Mouse (Mus musculus): ENCODE data around the gene Parp1. TPM values are rescaled to one million over a fixed set of nuclear protein-coding genes. Genes with fewer than 3 reads are reported as not detected.

The Parp1 gene
- 233 to 273 TPM (median 242 TPM) in 4 replicates for total RNA-seq (2023)

GRCm38 (mm10) chr1:180568761-180569452 is at the start of gene Parp1:
Gene Parp1, plus strand, starts transcription at chr1:180568924.

DNA sequence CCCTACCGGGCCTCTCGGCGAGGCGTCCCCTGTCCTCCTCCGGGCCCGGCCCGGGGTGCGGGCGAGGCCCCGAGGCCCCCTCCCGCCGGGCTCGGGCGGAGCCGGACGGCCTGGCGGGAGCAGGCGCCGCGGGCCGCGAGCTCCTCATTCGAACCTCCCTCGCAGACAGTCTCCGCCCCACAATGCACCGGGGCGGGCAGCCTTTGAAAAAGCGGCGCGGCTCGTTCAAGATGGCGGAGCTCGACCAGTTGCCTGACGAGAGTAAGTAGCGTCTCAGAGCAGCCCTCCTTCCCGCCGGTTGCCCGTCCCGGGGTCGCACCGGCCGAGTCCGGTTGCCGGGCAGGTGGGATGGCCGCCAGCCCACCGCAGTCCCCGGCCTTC is 72.4 kb downstream of the Parp1 start, which contains the start of gene Lin9:
Gene Lin9 (plus strand): TSS at position 14 of the 381 bp plus-strand sequence.

Other genes with a start within 250 kb of the Parp1 start
- 121 to 129 TPM (median 127 TPM) in 4 replicates for gene Itpkb, start 238.4 kb upstream of the Parp1 start, total RNA-seq (2023)
- 2.9 to 4.8 TPM (median 3.4 TPM) in 4 replicates for gene Stum, start 85.4 kb upstream of the Parp1 start, total RNA-seq (2023)
- gene Lin9, start 72.2 kb downstream of the Parp1 start, total RNA-seq (2023): 10.9 to 13.7 TPM (median 11.7 TPM) in 4 replicates
- gene Mixl1, start 128.1 kb downstream of the Parp1 start, total RNA-seq (2023): not detected in 4 replicates
- gene Acbd3, start 157.1 kb downstream of the Parp1 start, total RNA-seq (2023): 53.9 to 59.1 TPM (median 56.4 TPM) in 4 replicates
- gene H3f3a, start 245.0 kb downstream of the Parp1 start, total RNA-seq (2023): 1,833 to 2,037 TPM (median 1,886 TPM) in 4 replicates